Mouse (Mus musculus) retina, postnatal 1 day (tissue): ENCODE data around the gene Snrnp70.
A peak's percentile ranks its signal among the peaks of the same experiment; 100 is the strongest.

Source experiments
- DNase-seq: peaks from one replicate; pipeline ENCODE4 v3.0.0-alpha.2; 2012

Snrnp70 gene

GRCm38 (mm10) chr7:45395578-45396336 is at the start of gene Snrnp70:
Snrnp70 (minus strand) TSS chr7:45395742.
- peak; percentile 100 for DNase-seq

GRCm38 (mm10) chr7:45443526-45444420 is 48.2 kb upstream of the Snrnp70 start:
- DNase-seq, result no peak

- DNase-seq, result no peak
These were observed 42.2 kb upstream of the Snrnp70 start, which contains the start of gene Ruvbl2 for GRCm38 (mm10) chr7:45437521-45438276. Ruvbl2 (minus strand) TSS chr7:45438096.

- no peak for DNase-seq
These were observed 41.5 kb upstream of the Snrnp70 start for GRCm38 (mm10) chr7:45437046-45437445.

- DNase-seq, result no peak
These were observed 40.9 kb upstream of the Snrnp70 start for GRCm38 (mm10) chr7:45436444-45436843.

GRCm38 (mm10) chr7:45435038-45435437 is 39.5 kb upstream of the Snrnp70 start:
- no peak for DNase-seq

- peak; percentile 100 for DNase-seq
These were observed 38.9 kb upstream of the Snrnp70 start, which contains the start of gene Gys1 for GRCm38 (mm10) chr7:45434203-45435015. Gys1 (plus strand) TSS chr7:45434844.

- DNase-seq, result no peak
These were observed 38.3 kb upstream of the Snrnp70 start for GRCm38 (mm10) chr7:45433835-45434202.

- no peak for DNase-seq
These were observed 31.0 kb upstream of the Snrnp70 start for GRCm38 (mm10) chr7:45426556-45426955.

- no peak for DNase-seq
These were observed 25.7 kb upstream of the Snrnp70 start for GRCm38 (mm10) chr7:45421194-45421593.

GRCm38 (mm10) chr7:45420615-45420919 is 25.0 kb upstream of the Snrnp70 start, which contains the start of gene Lhb:
Lhb (plus strand) TSS chr7:45420820.
- DNase-seq, result no peak

GRCm38 (mm10) chr7:45419859-45420614 is 24.5 kb upstream of the Snrnp70 start:
- DNase-seq, result no peak

GRCm38 (mm10) chr7:45417962-45418492 is 22.5 kb upstream of the Snrnp70 start:
- DNase-seq, result no peak

GRCm38 (mm10) chr7:45415636-45416035 is 20.1 kb upstream of the Snrnp70 start:
- no peak for DNase-seq

- no peak for DNase-seq
These were observed 19.2 kb upstream of the Snrnp70 start for GRCm38 (mm10) chr7:45414740-45415224.

- DNase-seq, result no peak
These were observed 18.6 kb upstream of the Snrnp70 start for GRCm38 (mm10) chr7:45413864-45414739.

- peak; percentile 63 for DNase-seq
These were observed 17.7 kb upstream of the Snrnp70 start, which contains the start of gene Ntf5 for GRCm38 (mm10) chr7:45413113-45413863. Ntf5 (plus strand) TSS chr7:45413695.

- DNase-seq, result no peak
These were observed 16.9 kb upstream of the Snrnp70 start for GRCm38 (mm10) chr7:45412421-45412820.
